Mouse (Mus musculus) urinary bladder, postnatal 25 days (tissue): ENCODE measurements around the gene Zwilch.
"Not testable (repeated sequence)": the region's sequence is repeated elsewhere in the genome, so short reads cannot be mapped to it uniquely, and the experiment has no call there.

ENCODE experiments used
- DNase-seq: peaks from one replicate; pipeline ENCODE4 v3.0.0; 2022; ENCODE audit warnings: low spot score

The Zwilch gene

DNA sequence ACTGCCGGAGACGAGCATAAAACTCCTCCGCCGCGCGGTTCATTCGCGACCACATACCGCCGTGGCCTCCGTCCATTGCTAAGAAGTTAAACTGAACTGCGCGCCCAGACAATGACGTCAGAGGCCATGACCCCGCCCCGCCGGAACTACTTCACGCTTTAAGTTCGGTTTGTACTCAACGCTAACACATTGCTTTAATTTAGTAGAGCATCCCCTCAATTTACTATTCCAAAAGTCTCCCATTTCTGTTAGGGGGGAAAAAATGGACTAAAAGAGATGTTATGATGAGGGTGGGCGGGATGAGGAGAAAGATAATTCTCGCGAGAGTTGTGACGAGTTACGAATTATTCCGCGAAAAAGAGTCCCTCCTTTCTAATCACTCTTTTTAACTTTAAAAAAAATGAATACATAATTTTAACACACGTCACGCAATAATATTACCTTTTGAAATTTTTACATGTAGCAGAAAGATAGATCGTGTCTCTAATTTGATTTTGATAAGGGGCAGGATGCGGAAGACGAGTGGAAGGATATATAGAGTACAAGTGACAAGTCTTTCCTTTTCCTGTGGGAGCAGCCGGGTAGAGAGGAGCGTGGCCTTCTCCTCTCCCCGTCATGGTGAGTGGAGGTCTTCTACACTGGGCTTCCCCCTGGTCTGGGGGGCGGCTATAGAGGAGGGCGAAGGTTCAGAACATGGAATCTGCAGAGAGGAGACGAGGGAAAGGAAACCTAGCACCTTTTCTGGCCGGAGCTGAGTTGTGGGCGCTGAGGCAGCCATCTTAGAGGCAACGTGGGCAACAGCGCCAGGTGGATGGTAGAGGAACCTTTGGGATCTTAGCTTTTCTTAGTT is at the start of gene Zwilch, which contains the start of gene Rpl4:
Zwilch (minus strand) TSS at position 289 of the 850 bp plus-strand sequence.
Rpl4 (plus strand) TSS at position 560 of the 850 bp plus-strand sequence.
- peak; percentile 76 for DNase-seq

GRCm38 (mm10) chr9:64222098-64222497 is 49.2 kb upstream of the Zwilch start:
- DNase-seq: no peak

GRCm38 (mm10) chr9:64221480-64221879 is 48.6 kb upstream of the Zwilch start:
- DNase-seq: no peak

GRCm38 (mm10) chr9:64220603-64221002 is 47.7 kb upstream of the Zwilch start:
- DNase-seq: no peak

DNA sequence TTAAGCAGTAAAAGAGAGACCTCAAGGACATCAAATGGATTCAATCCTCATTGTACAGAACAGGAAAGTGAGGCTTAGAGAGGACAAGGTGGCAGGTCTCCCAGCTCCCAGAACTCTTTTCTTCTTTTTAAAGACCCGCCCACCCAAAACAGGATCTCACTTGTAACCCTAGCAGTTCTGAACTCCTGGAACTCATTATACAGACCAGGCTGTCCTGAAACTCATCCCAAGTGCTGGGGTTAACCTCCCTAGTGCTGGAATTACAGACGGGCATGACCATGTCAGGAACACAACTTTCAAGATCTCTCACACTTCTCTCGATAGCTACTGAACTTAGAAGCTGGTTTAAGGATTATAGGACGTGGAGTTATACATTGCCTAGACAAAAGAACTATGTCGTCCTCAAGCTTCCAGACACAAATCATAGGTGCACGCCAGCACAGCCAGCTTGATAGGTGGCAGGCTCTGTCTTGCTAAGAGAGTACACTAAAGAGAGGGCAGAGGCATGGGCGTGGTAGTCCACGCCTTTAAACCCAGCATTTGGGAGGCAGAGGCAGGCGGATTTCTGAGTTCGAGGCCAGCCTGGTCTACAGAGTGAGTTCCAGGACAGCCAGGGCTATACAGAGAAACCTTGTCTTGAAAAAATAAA is 47.0 kb upstream of the Zwilch start:
- no peak for DNase-seq

GRCm38 (mm10) chr9:64219305-64219704 is 46.4 kb upstream of the Zwilch start:
- DNase-seq: no peak

- no peak for DNase-seq
Observed at GRCm38 (mm10) chr9:64217887-64218286, 45.0 kb upstream of the Zwilch start.

- DNase-seq: no peak
Observed at GRCm38 (mm10) chr9:64216641-64217040, 43.7 kb upstream of the Zwilch start.

- no peak for DNase-seq
Observed at GRCm38 (mm10) chr9:64216090-64216489, 43.2 kb upstream of the Zwilch start.

DNA sequence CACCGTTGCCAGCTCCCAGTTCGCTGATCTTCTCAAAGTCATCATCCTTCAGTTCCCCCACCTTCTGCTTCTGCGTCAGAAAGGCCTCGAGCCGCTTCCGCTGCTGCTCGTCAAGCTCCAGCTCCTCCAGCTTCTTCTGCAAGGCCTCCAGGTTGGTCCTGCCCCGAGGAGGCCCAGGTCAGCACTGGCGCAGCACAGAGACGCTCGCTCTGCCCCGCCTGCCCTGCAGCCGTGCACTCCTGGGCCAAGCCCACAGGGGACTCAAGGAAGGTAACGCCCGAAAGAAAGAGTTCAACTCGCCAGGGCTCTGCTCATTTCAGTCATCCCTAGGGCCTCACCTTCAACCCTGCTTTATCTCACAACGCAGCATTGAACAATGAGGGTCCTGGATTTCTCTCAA is 41.5 kb upstream of the Zwilch start:
- no peak for DNase-seq

DNA sequence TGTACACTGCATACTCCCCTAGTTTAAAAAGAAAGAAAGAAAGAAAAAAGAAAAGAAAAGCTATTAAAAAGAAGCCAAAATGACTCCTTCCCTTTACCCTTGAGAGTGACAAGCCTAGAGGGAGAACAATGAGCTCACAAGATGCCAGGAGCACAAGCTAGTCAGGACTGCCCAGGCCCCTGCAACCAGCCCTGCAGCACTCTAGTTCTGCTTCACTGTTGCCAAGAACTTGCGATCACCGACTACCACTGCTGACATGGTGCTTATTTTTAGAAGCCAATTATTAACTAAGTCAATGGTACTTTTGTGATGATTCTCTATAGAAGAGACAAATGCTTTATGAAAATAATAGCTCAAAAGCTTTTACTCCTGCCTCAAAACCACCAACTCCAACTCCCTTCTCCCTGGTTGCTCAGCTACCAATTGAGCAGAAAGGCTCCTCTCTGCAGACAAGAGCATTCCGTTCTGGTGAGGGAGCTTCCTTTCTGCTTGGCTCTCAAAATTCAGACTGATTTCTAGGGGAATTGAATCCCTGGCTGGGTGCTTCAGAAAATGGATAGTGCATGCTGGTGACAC is 34.7 kb upstream of the Zwilch start:
- DNase-seq: no peak

GRCm38 (mm10) chr9:64202866-64203265 is 30.0 kb upstream of the Zwilch start:
- DNase-seq: no peak

DNA sequence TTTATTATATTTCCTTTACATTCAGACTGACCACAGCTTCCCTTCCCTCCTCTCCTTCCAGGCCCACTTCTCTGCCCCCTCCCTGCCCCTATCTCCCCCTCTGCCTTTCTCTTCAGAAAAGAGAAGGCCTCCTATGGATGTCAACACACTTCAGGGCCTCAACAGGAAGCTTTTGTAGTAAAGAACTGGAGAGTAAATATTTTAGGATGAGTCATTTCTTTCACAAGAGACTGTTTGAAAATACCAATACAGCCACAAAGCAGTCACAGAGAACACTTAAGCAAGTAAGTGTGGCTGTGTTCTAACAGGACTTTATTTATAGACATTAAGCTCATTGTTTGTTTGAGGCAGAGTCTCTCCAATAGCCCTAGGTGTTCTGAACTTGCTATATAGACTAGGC is 29.4 kb upstream of the Zwilch start:
- no peak for DNase-seq

GRCm38 (mm10) chr9:64199897-64200296 is 27.0 kb upstream of the Zwilch start:
- no peak for DNase-seq

- not testable (repeated sequence) for DNase-seq
Observed at GRCm38 (mm10) chr9:64198763-64199418, 26.0 kb upstream of the Zwilch start.

- DNase-seq: no peak
Observed at GRCm38 (mm10) chr9:64198068-64198762, 25.3 kb upstream of the Zwilch start.

- no peak for DNase-seq
Observed at GRCm38 (mm10) chr9:64197524-64197923, 24.6 kb upstream of the Zwilch start.

- no peak for DNase-seq
Observed at GRCm38 (mm10) chr9:64195554-64195953, 22.6 kb upstream of the Zwilch start.

DNA sequence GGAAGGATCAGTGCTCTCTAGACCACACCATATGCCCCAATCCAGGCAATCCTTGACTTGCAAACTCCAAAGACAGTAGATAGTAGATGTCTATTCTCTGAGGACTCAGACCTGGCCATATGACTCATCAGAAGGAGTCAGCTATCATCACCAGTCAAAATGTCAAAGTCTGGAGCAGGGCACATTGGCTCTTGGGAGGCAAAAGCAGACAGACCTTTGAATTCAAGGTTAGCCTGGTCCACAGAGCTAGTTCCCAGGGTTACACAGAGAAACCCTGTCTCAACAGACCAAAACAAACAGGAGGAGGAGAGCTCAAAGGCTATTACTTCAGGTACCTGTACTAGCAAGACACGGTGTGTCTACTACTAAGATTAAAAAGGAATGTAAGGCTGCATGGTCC is 21.0 kb upstream of the Zwilch start:
- DNase-seq: no peak

DNA sequence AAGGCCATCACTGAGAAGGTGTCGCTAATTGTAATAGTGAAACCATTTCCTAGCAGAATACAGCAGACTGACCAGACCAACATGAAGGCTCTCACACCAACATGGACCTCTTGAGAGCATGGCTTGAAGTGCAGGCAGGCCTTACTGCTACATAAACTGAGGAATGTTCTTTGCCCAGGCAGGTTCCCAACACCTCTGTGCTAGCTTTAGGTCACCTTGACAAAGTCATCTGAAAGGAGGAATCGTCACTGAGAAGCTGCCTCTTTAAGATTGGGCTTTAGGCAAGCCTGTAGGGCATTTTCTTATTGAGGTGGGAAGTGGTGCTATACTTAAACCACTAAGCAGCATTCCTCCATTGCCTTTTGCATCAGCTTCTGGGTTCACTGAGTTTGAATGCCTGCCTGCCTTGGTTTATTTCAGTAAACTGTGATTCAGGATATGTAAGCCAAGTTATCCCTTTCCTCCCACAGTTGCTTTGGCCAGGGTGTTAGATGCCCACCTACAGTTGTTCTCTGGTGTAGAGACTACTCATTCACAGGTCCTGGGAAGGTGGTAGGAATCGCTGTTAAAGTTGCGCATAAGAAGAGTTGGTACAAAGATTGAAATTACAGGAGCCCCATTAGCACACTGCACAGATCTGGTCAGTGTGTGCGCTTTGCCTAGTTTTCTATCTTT is 11.4 kb upstream of the Zwilch start:
- no peak for DNase-seq

- DNase-seq: not testable (repeated sequence)
Observed at GRCm38 (mm10) chr9:64183295-64183694, 10.4 kb upstream of the Zwilch start.
